Mouse (Mus musculus): ENCODE data around the gene Gipc3. TPM values are rescaled to one million over a fixed set of nuclear protein-coding genes. Genes with fewer than 3 reads are reported as not detected.

Gene Gipc3
- total RNA-seq, 2 experiments from 2014 or later = not detected

- no peak for ATAC-seq (replicated peaks; ENCODE audit: poor library complexity, severe bottlenecking)
Measured at GRCm38 (mm10) chr10:81376561-81377361, 33.7 kb upstream of the Gipc3 start.

GRCm38 (mm10) chr10:81375322-81375721 is 32.3 kb upstream of the Gipc3 start:
- no peak for ATAC-seq (replicated peaks; ENCODE audit: poor library complexity, severe bottlenecking)

- no peak for ATAC-seq (replicated peaks; ENCODE audit: poor library complexity, severe bottlenecking)
Measured at GRCm38 (mm10) chr10:81367207-81367495, 24.1 kb upstream of the Gipc3 start.

GRCm38 (mm10) chr10:81366477-81367206 is 23.6 kb upstream of the Gipc3 start:
- ATAC-seq (replicated peaks; ENCODE audit: poor library complexity, severe bottlenecking) = no peak

- peak; percentile 40 for ATAC-seq (replicated peaks; ENCODE audit: poor library complexity, severe bottlenecking)
Measured at GRCm38 (mm10) chr10:81365672-81366476, 22.8 kb upstream of the Gipc3 start, which contains the start of gene 4930404N11Rik. TSS of gene 4930404N11Rik (minus strand) at chr10:81365816.

GRCm38 (mm10) chr10:81365073-81365472 is 22.0 kb upstream of the Gipc3 start:
- no peak for ATAC-seq (replicated peaks; ENCODE audit: poor library complexity, severe bottlenecking)

- ATAC-seq (replicated peaks; ENCODE audit: poor library complexity, severe bottlenecking) = no peak
Measured at GRCm38 (mm10) chr10:81364666-81365065, 21.6 kb upstream of the Gipc3 start.

GRCm38 (mm10) chr10:81363436-81364346 is 20.6 kb upstream of the Gipc3 start:
- no peak for ATAC-seq (replicated peaks; ENCODE audit: poor library complexity, severe bottlenecking)

GRCm38 (mm10) chr10:81362336-81362949 is 19.4 kb upstream of the Gipc3 start:
- no peak for ATAC-seq (replicated peaks; ENCODE audit: poor library complexity, severe bottlenecking)

- no peak for ATAC-seq (replicated peaks; ENCODE audit: poor library complexity, severe bottlenecking)
Measured at GRCm38 (mm10) chr10:81360721-81361120, 17.7 kb upstream of the Gipc3 start.

GRCm38 (mm10) chr10:81358841-81359240 is 15.8 kb upstream of the Gipc3 start:
- ATAC-seq (replicated peaks; ENCODE audit: poor library complexity, severe bottlenecking) = peak; percentile 67

- ATAC-seq (replicated peaks; ENCODE audit: poor library complexity, severe bottlenecking) = no peak
Measured at GRCm38 (mm10) chr10:81358209-81358608, 15.1 kb upstream of the Gipc3 start.

- peak; percentile 61 for ATAC-seq (replicated peaks; ENCODE audit: poor library complexity, severe bottlenecking)
Measured at GRCm38 (mm10) chr10:81356991-81357844, 14.2 kb upstream of the Gipc3 start, which contains the start of gene Mfsd12. TSS of gene Mfsd12 (plus strand) at chr10:81357491.

- peak; percentile 52 for ATAC-seq (replicated peaks; ENCODE audit: poor library complexity, severe bottlenecking)
Measured at GRCm38 (mm10) chr10:81356352-81356990, 13.4 kb upstream of the Gipc3 start.

GRCm38 (mm10) chr10:81355533-81355932 is 12.5 kb upstream of the Gipc3 start:
- ATAC-seq (replicated peaks; ENCODE audit: poor library complexity, severe bottlenecking) = no peak

GRCm38 (mm10) chr10:81354738-81355477 is 11.8 kb upstream of the Gipc3 start:
- ATAC-seq (replicated peaks; ENCODE audit: poor library complexity, severe bottlenecking) = no peak

GRCm38 (mm10) chr10:81351678-81352291 is 8.7 kb upstream of the Gipc3 start:
- peak; percentile 25 for ATAC-seq (replicated peaks; ENCODE audit: poor library complexity, severe bottlenecking)
